Mouse (Mus musculus) heart, adult 2 months (tissue): ENCODE results near the gene Git2. TPM values are rescaled to one million over a fixed set of nuclear protein-coding genes. Genes with fewer than 3 reads are reported as not detected.

Experiments
- DNase-seq, 2 experiments: peaks; one replicate each; pipeline ENCODE4 v3.0.0; 2021
- H3K27ac ChIP-seq: fragments of 200-600 bp; 2 replicates; pipeline ENCODE4 v1.8.1; 2022
- H3K27me3 ChIP-seq: fragments of 200-500 bp; 2 replicates; pipeline ENCODE4 v1.6.1; 2012; ENCODE audit warnings: mild to moderate bottlenecking, low read length, inconsistent platforms, mixed read lengths; ENCODE audit not compliant: control insufficient read depth, insufficient read depth
- H3K36me3 ChIP-seq: fragments of 200-500 bp; 2 replicates; pipeline ENCODE4 v1.6.1; 2012; ENCODE audit warnings: low read length, inconsistent platforms; ENCODE audit not compliant: control insufficient read depth, insufficient read depth
- H3K4me1 ChIP-seq: fragments of 200-500 bp; 2 replicates; pipeline ENCODE4 v1.6.1; 2011; ENCODE audit warnings: low read length; ENCODE audit not compliant: control insufficient read depth, insufficient read depth
- H3K4me3 ChIP-seq: fragments of 200-600 bp; 2 replicates; pipeline ENCODE4 v1.8.1; 2022
- H3K79me2 ChIP-seq: fragments of 200-500 bp; replicated peaks from 2 replicates; pipeline ENCODE4 v1.6.1; 2012; ENCODE audit warnings: mild to moderate bottlenecking, inconsistent platforms, low read length, moderate library complexity, mixed read lengths; ENCODE audit not compliant: control insufficient read depth, insufficient read depth
- H3K9ac ChIP-seq: fragments of 200-500 bp; 2 replicates; pipeline ENCODE4 v1.6.1; 2012; ENCODE audit warnings: low read depth, mild to moderate bottlenecking, control low read depth, inconsistent platforms, low read length, mixed read lengths
- CTCF ChIP-seq: fragments of 200-600 bp; IDR thresholded peaks from 2 replicates; pipeline ENCODE4 v1.8.1; 2022; ENCODE audit warnings: antibody characterized with exemption, mild to moderate bottlenecking, moderate library complexity
- EP300 ChIP-seq: fragments of 200-500 bp; IDR thresholded peaks from 2 replicates; pipeline ENCODE4 v1.6.1; 2011; ENCODE audit warnings: low read depth, low read length, control low read depth; ENCODE audit not compliant: insufficient read depth
- POLR2A ChIP-seq: fragments of 200-500 bp; IDR thresholded peaks from 2 replicates; pipeline ENCODE4 v1.6.1; 2011; ENCODE audit warnings: mild to moderate bottlenecking, low read depth, low read length, control low read depth; ENCODE audit not compliant: insufficient read depth
- WGBS: fragments of 180-500 bp; shearing (Covaris S2); methylation state at CpG from one replicate; pipeline ENCODE4 v1.1.7; 2018; 5-methylcytosine and 5-hydroxymethylcytosine counted together
- intact Hi-C: fragments of 180-260 bp; cut with DNase I; formaldehyde crosslinking; loops from one replicate; pipeline ENCODE4 v1.15.1; 2025
- polyA plus RNA-seq: library from polyadenylated mRNA; depleted of rRNA; stranded (reverse); fragments of >200 nt; gene quantifications from 2 replicates; pipeline ENCODE4 v1.2.3, GENCODE M21; 2012
- total RNA-seq, 2 experiments: library from RNA; stranded (reverse); gene quantifications; 2 replicates each; pipeline ENCODE4 v1.2.3; 2021

Gene Git2
- total and polyA plus RNA-seq, 3 experiments: 27.6 to 32.6 (median 28.7) TPM

GRCm38 (mm10) chr5:114766686-114767085 lies 8.6 kb downstream of the Git2 start:
- no peak overlapping the region for H3K27ac ChIP-seq
- no peak overlapping the region for H3K4me3 ChIP-seq
- no peaks in the 10 kb centered on the region; the same call in 1 of the 2 replicates for H3K36me3 ChIP-seq
- intact Hi-C loops: no loop called here
- no peaks in the 10 kb centered on the region for H3K27me3 ChIP-seq
- no peak overlapping the region for H3K9ac ChIP-seq
- 71% methylated on average over 8 of the region's 8 CpGs for WGBS
- no peak for TF ChIP-seq EP300
- no peak for TF ChIP-seq POLR2A
- TF ChIP-seq CTCF: no peak
- H3K4me1 ChIP-seq: peaks cover 14% of the 10 kb centered on the region
- no peak for DNase-seq
- peaks cover 8% of the 10 kb centered on the region for H3K79me2 ChIP-seq

GRCm38 (mm10) chr5:114764812-114765735 lies 10.2 kb downstream of the Git2 start:
- intact Hi-C loops: no loop called here
- Histone ChIP-seq H3K36me3 (no peaks in the 10 kb centered on the region; the same call in 1 of the 2 replicates), H3K4me1 (peaks cover 13% of the 10 kb centered on the region), H3K79me2 (peaks cover 6% of the 10 kb centered on the region), H3K27me3 (no peaks in the 10 kb centered on the region), H3K4me3 (no peak overlapping the region), H3K27ac (no peak overlapping the region), H3K9ac (no peak overlapping the region)
- TF ChIP-seq EP300: no peak
- no peak for TF ChIP-seq POLR2A
- peak; percentile 55 for TF ChIP-seq CTCF
- DNase-seq: peak in 1 of 2 experiments; percentile 19
- WGBS: 89% methylated on average over 18 of the region's 18 CpGs

GRCm38 (mm10) chr5:114761980-114762379 lies 13.3 kb downstream of the Git2 start:
- Histone ChIP-seq H3K27me3 (no peaks in the 10 kb centered on the region), H3K4me1 (peaks cover 8% of the 10 kb centered on the region), H3K79me2 (no peaks in the 10 kb centered on the region; the same call in 1 of the 2 replicates), H3K9ac (peak overlapping the region; percentile 13; the same call in 1 of the 2 replicates), H3K27ac (peak overlapping the region; percentile 28; the same call in 1 of the 2 replicates), H3K36me3 (no peaks in the 10 kb centered on the region; the same call in 1 of the 2 replicates), H3K4me3 (no peak overlapping the region)
- intact Hi-C loops: no loop called here
- DNase-seq: peak; percentile 33 to 36
- WGBS: 37% methylated on average over 8 of the region's 8 CpGs
- TF ChIP-seq EP300: 0 out of 2 replicates have a peak, but pooled peaks have one; percentile 32
- no peak for TF ChIP-seq POLR2A

GRCm38 (mm10) chr5:114759536-114760090 lies 15.7 kb downstream of the Git2 start:
- H3K79me2 ChIP-seq: no peaks in the 10 kb centered on the region
- H3K4me3 ChIP-seq: no peak overlapping the region
- no peak for TF ChIP-seq POLR2A
- DNase-seq: no peak
- H3K27me3 ChIP-seq: no peaks in the 10 kb centered on the region
- intact Hi-C loops: loop anchor here (5.0 kb wide), 1 partner anchor 47 kb away; no protein-coding TSS in a partner anchor
- H3K4me1 ChIP-seq: peaks cover 8% of the 10 kb centered on the region
- no peaks in the 10 kb centered on the region; the same call in 1 of the 2 replicates for H3K36me3 ChIP-seq
- no peak overlapping the region for H3K27ac ChIP-seq
- 97% methylated on average over 5 of the region's 5 CpGs for WGBS
- no peak overlapping the region for H3K9ac ChIP-seq

GRCm38 (mm10) chr5:114753384-114753783 lies 21.9 kb downstream of the Git2 start:
- intact Hi-C loops: no loop called here
- 91% methylated on average over 12 of the region's 12 CpGs for WGBS

GRCm38 (mm10) chr5:114752397-114752796 lies 22.9 kb downstream of the Git2 start:
- intact Hi-C loops: no loop called here
- Histone ChIP-seq H3K79me2 (no peaks in the 10 kb centered on the region), H3K36me3 (no peaks in the 10 kb centered on the region), H3K27me3 (no peaks in the 10 kb centered on the region), H3K27ac (no peak overlapping the region), H3K4me1 (no peaks in the 10 kb centered on the region), H3K9ac (no peak overlapping the region), H3K4me3 (no peak overlapping the region)
- no peak for DNase-seq
- TF ChIP-seq POLR2A: no peak
- TF ChIP-seq CTCF: no peak
- TF ChIP-seq EP300: no peak
- 84% methylated on average over 10 of the region's 10 CpGs for WGBS

More at GRCm38 (mm10) chr5:114753384-114753783, 21.9 kb downstream of the Git2 start:
- no peak for DNase-seq
- H3K79me2 ChIP-seq: no peaks in the 10 kb centered on the region
- TF ChIP-seq POLR2A: no peak
- TF ChIP-seq CTCF: no peak
- no peak for TF ChIP-seq EP300
- H3K27ac ChIP-seq: no peak overlapping the region
- H3K27me3 ChIP-seq: no peaks in the 10 kb centered on the region
- H3K4me3 ChIP-seq: no peak overlapping the region
- H3K36me3 ChIP-seq: no peaks in the 10 kb centered on the region
- H3K4me1 ChIP-seq: no peaks in the 10 kb centered on the region
- no peak overlapping the region for H3K9ac ChIP-seq
